ENCODE assay signal across 11 mouse cellular contexts in genomic region chr12:108606321-108606720, GRCm38 (mm10). TPM values are rescaled to one million over a fixed set of nuclear protein-coding genes. Genes with fewer than 3 reads are reported as not detected.
DNase-seq lines count a peak whose midpoint lies in the region; ATAC-seq and TF ChIP-seq lines count a peak whose summit lies in the region.
"Had no signal": no experiment of that assay in that cellular context is flagged by ENCODE, and none has a peak within 500 bp of the region (broad histone marks: within the 10 kb centered on the region; RNA-seq: fewer than 3 reads in every experiment).

No protein-coding gene starts in this region.

- no peaks in the 10 kb centered on the region for H3K9me3 ChIP-seq in embryonic facial prominence, embryonic 12.5 days
- H3K9me3 ChIP-seq in embryonic facial prominence, embryonic 10.5 days, result no peaks in the 10 kb centered on the region
- H3K9me3 ChIP-seq in hindbrain, postnatal 0 days (ENCODE audit: low read length), result no peaks in the 10 kb centered on the region
- no peaks in the 10 kb centered on the region for H3K9me3 ChIP-seq in stomach, embryonic 15.5 days

- no peaks in the 10 kb centered on the region for H3K27me3 ChIP-seq in embryonic facial prominence, embryonic 12.5 days
- H3K27me3 ChIP-seq in embryonic facial prominence, embryonic 10.5 days (replicated peaks; ENCODE audit: low read depth, poor library complexity, severe bottlenecking), result no peaks in the 10 kb centered on the region
- no peaks in the 10 kb centered on the region for H3K27me3 ChIP-seq in hindbrain, postnatal 0 days (ENCODE audit: insufficient read depth, low read length)
- H3K27me3 ChIP-seq in stomach, embryonic 15.5 days (replicated peaks), result no peaks in the 10 kb centered on the region

- 80% methylated on average over 7 of the region's 7 CpGs for WGBS in embryonic facial prominence, embryonic 12.5 days
- WGBS in embryonic facial prominence, embryonic 10.5 days, result 66% methylated on average over 7 of the region's 7 CpGs
- 17% methylated on average over 7 of the region's 7 CpGs for WGBS in hindbrain, postnatal 0 days
- 78% methylated on average over 7 of the region's 7 CpGs for WGBS in stomach, embryonic 15.5 days

- no peak overlapping the region for H3K27ac ChIP-seq in embryonic facial prominence, embryonic 12.5 days
- no peak overlapping the region for H3K27ac ChIP-seq in embryonic facial prominence, embryonic 10.5 days (replicated peaks)
- peak overlapping the region; percentile 76 for H3K27ac ChIP-seq in hindbrain, postnatal 0 days
- H3K27ac ChIP-seq in stomach, embryonic 15.5 days, result peak overlapping the region; percentile 21; the same call in 1 of the 2 replicates
- no peak overlapping the region for H3K27ac ChIP-seq in gastrocnemius, adult 2 months

- intact Hi-C loops in gastrocnemius, adult 2 months (cut with DNase I), result no loop called here

- TF ChIP-seq CTCF in hindbrain, postnatal 0 days (IDR thresholded peaks at IDR 0.05; ENCODE audit: low read depth), result no peak
- no peak for TF ChIP-seq CTCF in gastrocnemius, adult 2 months (IDR thresholded peaks at IDR 0.05)

- H3K4me1 ChIP-seq in embryonic facial prominence, embryonic 12.5 days, result peaks cover 18% of the 10 kb centered on the region
- H3K4me1 ChIP-seq in embryonic facial prominence, embryonic 10.5 days, result peaks cover 34% of the 10 kb centered on the region
- H3K4me1 ChIP-seq in hindbrain, postnatal 0 days (ENCODE audit: insufficient read depth, low read length), result peaks cover 21% of the 10 kb centered on the region
- H3K4me1 ChIP-seq in stomach, embryonic 15.5 days, result peaks cover 18% of the 10 kb centered on the region; the same call in 1 of the 2 replicates

- H3K36me3 ChIP-seq in embryonic facial prominence, embryonic 12.5 days, result peaks cover 6% of the 10 kb centered on the region; the same call in 1 of the 2 replicates
- H3K36me3 ChIP-seq in embryonic facial prominence, embryonic 10.5 days (replicated peaks), result peaks cover 6% of the 10 kb centered on the region
- H3K36me3 ChIP-seq in hindbrain, postnatal 0 days (ENCODE audit: insufficient read depth, low read length), result no peaks in the 10 kb centered on the region
- no peaks in the 10 kb centered on the region for H3K36me3 ChIP-seq in stomach, embryonic 15.5 days

- H3K4me2 ChIP-seq in embryonic facial prominence, embryonic 12.5 days (replicated peaks), result peak overlapping the region; percentile 25
- peak overlapping the region; percentile 54 for H3K4me2 ChIP-seq in hindbrain, postnatal 0 days (ENCODE audit: low read depth, low read length)
- no peak overlapping the region for H3K4me2 ChIP-seq in stomach, embryonic 15.5 days

- DNase-seq in embryonic facial prominence, embryonic 10.5 days (ENCODE audit: low spot score), result no peak
- DNase-seq in right cerebral cortex, adult 2 months (ENCODE audit: low spot score in 2 of 2), result peak; percentile 27 to 33
- no peak for DNase-seq in right cerebral cortex, postnatal 36 days (ENCODE audit: low spot score in 2 of 2)
- DNase-seq in hindbrain, postnatal 0 days (ENCODE audit: low spot score), result peak; percentile 28
- no peak for DNase-seq in thymus, postnatal 10 days (ENCODE audit: low spot score in 2 of 2)
- DNase-seq in gastrocnemius, adult 2 months, result no peak
- DNase-seq: kidney, postnatal 25 days; left cerebral cortex, postnatal 4 days; lung, adult 18-20 months had no signal

- no peak overlapping the region for H3K9ac ChIP-seq in embryonic facial prominence, embryonic 12.5 days
- peak overlapping the region; percentile 49 for H3K9ac ChIP-seq in hindbrain, postnatal 0 days (replicated peaks; ENCODE audit: low read length)
- H3K9ac ChIP-seq in stomach, embryonic 15.5 days, result no peak overlapping the region

- ATAC-seq in embryonic facial prominence, embryonic 12.5 days (ENCODE audit: insufficient number of reproducible peaks, insufficient read depth, low FRiP score, low TSS enrichment), result no peak
- no peak; the same call in 1 of the 2 replicates for ATAC-seq in hindbrain, postnatal 0 days
- ATAC-seq in stomach, embryonic 15.5 days (ENCODE audit: insufficient read depth, low FRiP score, low read depth), result no peak

- no peak overlapping the region for H3K4me3 ChIP-seq in embryonic facial prominence, embryonic 12.5 days
- H3K4me3 ChIP-seq in embryonic facial prominence, embryonic 10.5 days, result no peak overlapping the region
- H3K4me3 ChIP-seq in hindbrain, postnatal 0 days (ENCODE audit: low read length), result peak overlapping the region; percentile 41
- H3K4me3 ChIP-seq in stomach, embryonic 15.5 days (replicated peaks), result no peak overlapping the region
- H3K4me3 ChIP-seq in gastrocnemius, adult 2 months, result no peak overlapping the region

RNA-seq across cellular contexts. Expression of gene Evl, which starts 51.8 kb away (rescaled TPM):
- 88.5 and 95.1 TPM in 2 replicates for polyA plus RNA-seq in embryonic facial prominence, embryonic 12.5 days (2016; fragmentation: Nextera tagmentation; extraction: Ambion mirVana)
- 58.3 and 60.2 TPM in 2 replicates for polyA plus RNA-seq in embryonic facial prominence, embryonic 10.5 days (2016; fragmentation: Nextera tagmentation; extraction: Ambion mirVana)
- total RNA-seq in hindbrain, postnatal 0 days (2014; rRNA removed), result 178 and 240 TPM in 2 replicates
- 222 and 231 TPM in 2 replicates for polyA plus RNA-seq in hindbrain, postnatal 0 days (2015; fragmentation: Nextera tagmentation; extraction: Ambion mirVana)
- polyA plus RNA-seq in stomach, embryonic 15.5 days (2015; fragmentation: Nextera tagmentation; extraction: Ambion mirVana), result 48.3 and 59.1 TPM in 2 replicates
- 10 to 100 TPM in 1 of 2 experiments, 1 to 10 TPM in 1; 10.0 to 17.7 TPM for total RNA-seq in gastrocnemius, adult 2 months (2021)

Comparison
In these comparisons a context has a peak if more than half of its experiments do, and no peak if none do; other contexts are left out.
1. DNase-seq: peak in right cerebral cortex, adult 2 months (2 of 2) and hindbrain, postnatal 0 days (single experiment); none in embryonic facial prominence, embryonic 10.5 days (single experiment), right cerebral cortex, postnatal 36 days (0 of 2), thymus, postnatal 10 days (0 of 2) and gastrocnemius, adult 2 months (single experiment).
2. H3K27ac ChIP-seq: peak in hindbrain, postnatal 0 days (single experiment) and stomach, embryonic 15.5 days (single experiment); none in embryonic facial prominence, embryonic 12.5 days (single experiment), embryonic facial prominence, embryonic 10.5 days (single experiment) and gastrocnemius, adult 2 months (single experiment).